Mouse (Mus musculus): Measurements from ENCODE around the gene Samd4b.

DNA sequence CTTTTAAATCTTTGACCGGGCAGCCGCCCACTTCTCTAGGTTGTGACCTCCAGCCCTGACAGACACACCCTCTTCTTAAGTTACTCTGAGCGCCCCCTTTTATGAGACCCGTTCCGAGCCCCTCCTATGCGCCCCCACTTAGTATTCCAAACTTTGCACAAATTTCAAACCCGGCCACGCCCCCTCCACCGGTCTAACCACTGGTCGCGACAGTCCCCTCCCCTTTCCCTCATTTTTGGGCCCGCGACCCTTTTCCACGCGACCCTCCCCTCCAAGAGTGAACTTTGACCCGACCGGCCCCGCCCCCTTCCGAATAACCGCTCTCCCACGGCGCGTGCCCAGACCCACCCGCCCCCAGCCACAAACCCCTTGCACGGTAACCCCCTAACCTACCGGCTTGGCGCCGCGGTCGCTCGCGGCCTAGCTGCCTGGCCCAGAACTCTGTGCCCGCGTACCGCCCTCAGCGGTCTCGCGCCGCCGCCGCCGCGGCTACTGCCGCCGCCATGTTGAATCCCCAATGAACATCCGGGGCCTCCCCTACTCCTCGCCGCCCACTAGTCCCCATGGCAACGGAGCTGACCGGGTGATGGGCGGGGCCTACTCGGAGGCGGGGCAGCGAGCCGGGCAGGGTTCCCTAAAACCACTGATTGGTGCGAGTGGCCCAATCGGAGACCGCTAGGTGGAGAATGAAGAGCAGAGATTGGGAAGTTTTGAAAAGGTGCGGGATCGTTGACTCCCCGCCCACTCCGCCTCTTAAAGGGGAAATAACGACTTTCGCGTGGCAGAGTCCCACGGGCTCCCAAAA is at the start of gene Samd4b, which contains the start of gene Pak4:
- peak; percentile 36; the same call in 1 of the 2 replicates for TF ChIP-seq POLR2A (IDR thresholded peaks at IDR 0.05; ENCODE audit: borderline replicate concordance, insufficient read depth, low read length)
- TF ChIP-seq CTCF (IDR thresholded peaks at IDR 0.05; ENCODE audit: borderline replicate concordance, insufficient read depth, low read depth, low read length): no peak
